Mouse (Mus musculus): ENCODE measurements at regions not wholly inside any gene's neighbourhood (a gene's known extent, or its start where the extent isn't known, plus 50 kb on each side); places are given as distances from the start of the nearest gene placed in this dataset.

DNA sequence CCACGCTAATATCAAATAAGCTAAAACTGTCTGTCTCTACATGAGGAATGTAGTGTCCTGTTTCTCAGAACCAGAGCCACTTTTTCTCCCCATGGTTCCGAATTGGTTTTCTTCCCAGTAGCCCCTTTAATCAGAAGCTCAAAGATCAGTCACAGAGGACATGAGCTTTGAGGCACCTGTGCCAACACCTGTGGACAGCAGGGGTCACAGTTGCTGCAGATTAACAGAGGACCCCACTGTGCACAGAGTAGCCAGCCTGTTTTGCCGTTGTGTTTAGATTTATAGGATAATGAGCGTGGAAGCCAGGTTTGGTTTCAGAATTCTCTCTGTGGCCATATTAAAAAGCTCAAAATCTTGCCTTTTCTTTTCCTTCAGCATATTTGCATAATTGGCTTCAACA, 380.2 kb downstream of the Ipmk start:
- H3K36me3 ChIP-seq (ENCODE audit: control insufficient read depth, insufficient read depth, low read length): no peaks in the 10 kb centered on the region
- DNase-seq (peak; percentile 18), ATAC-seq (ENCODE audit: low FRiP score, low TSS enrichment) (no peak)
- no peak overlapping the region for H3K9ac ChIP-seq (replicated peaks; ENCODE audit: low read length)
- H3K27ac ChIP-seq (replicated peaks; ENCODE audit: low read depth, low read length): no peak overlapping the region
- no peaks in the 10 kb centered on the region for H3K9me3 ChIP-seq (ENCODE audit: control insufficient read depth, low read length)
- H3K4me1 ChIP-seq (ENCODE audit: control insufficient read depth, insufficient read depth, low read length): 0 out of 2 replicates have a peak, but pooled peaks cover 3% of the 10 kb centered on the region
- 52% methylated on average over 4 of the region's 4 CpGs for WGBS
- H3K4me2 ChIP-seq (ENCODE audit: low read length): no peak overlapping the region
- no peaks in the 10 kb centered on the region for H3K27me3 ChIP-seq (ENCODE audit: control insufficient read depth, insufficient read depth, low read length)
- H3K4me3 ChIP-seq (replicated peaks; ENCODE audit: low read depth, low read length): no peak overlapping the region

- Histone ChIP-seq H3K27me3 (ENCODE audit: control insufficient read depth, insufficient read depth, low read length) (no peaks in the 10 kb centered on the region), H3K27ac (replicated peaks; ENCODE audit: low read depth, low read length) (no peak overlapping the region), H3K36me3 (ENCODE audit: control insufficient read depth, insufficient read depth, low read length) (no peaks in the 10 kb centered on the region), H3K9ac (replicated peaks; ENCODE audit: low read length) (no peak overlapping the region), H3K9me3 (ENCODE audit: control insufficient read depth, low read length) (no peaks in the 10 kb centered on the region), H3K4me3 (replicated peaks; ENCODE audit: low read depth, low read length) (no peak overlapping the region), H3K4me1 (ENCODE audit: control insufficient read depth, insufficient read depth, low read length) (no peaks in the 10 kb centered on the region), H3K4me2 (ENCODE audit: low read length) (no peak overlapping the region)
- DNase-seq (no peak), ATAC-seq (ENCODE audit: low FRiP score, low TSS enrichment) (no peak)
- WGBS: 89% methylated on average over 3 of the region's 3 CpGs
These were observed 386.3 kb downstream of the Ipmk start for GRCm38 (mm10) chr10:71733821-71734220.

GRCm38 (mm10) chr10:71734481-71734880, 386.9 kb downstream of the Ipmk start:
- Histone ChIP-seq H3K27me3 (ENCODE audit: control insufficient read depth, insufficient read depth, low read length) (no peaks in the 10 kb centered on the region), H3K4me1 (ENCODE audit: control insufficient read depth, insufficient read depth, low read length) (no peaks in the 10 kb centered on the region), H3K27ac (replicated peaks; ENCODE audit: low read depth, low read length) (no peak overlapping the region), H3K9ac (replicated peaks; ENCODE audit: low read length) (no peak overlapping the region), H3K4me3 (replicated peaks; ENCODE audit: low read depth, low read length) (no peak overlapping the region), H3K4me2 (ENCODE audit: low read length) (no peak overlapping the region), H3K36me3 (ENCODE audit: control insufficient read depth, insufficient read depth, low read length) (no peaks in the 10 kb centered on the region), H3K9me3 (ENCODE audit: control insufficient read depth, low read length) (no peaks in the 10 kb centered on the region)
- ATAC-seq (ENCODE audit: low FRiP score, low TSS enrichment) (no peak), DNase-seq (no peak)
- WGBS: 84% methylated on average over 2 of the region's 2 CpGs

- Histone ChIP-seq H3K4me2 (ENCODE audit: low read length) (no peak overlapping the region), H3K9ac (replicated peaks; ENCODE audit: low read length) (no peak overlapping the region), H3K36me3 (ENCODE audit: control insufficient read depth, insufficient read depth, low read length) (no peaks in the 10 kb centered on the region), H3K4me1 (ENCODE audit: control insufficient read depth, insufficient read depth, low read length) (no peaks in the 10 kb centered on the region), H3K27me3 (ENCODE audit: control insufficient read depth, insufficient read depth, low read length) (no peaks in the 10 kb centered on the region), H3K4me3 (replicated peaks; ENCODE audit: low read depth, low read length) (no peak overlapping the region), H3K9me3 (ENCODE audit: control insufficient read depth, low read length) (no peaks in the 10 kb centered on the region), H3K27ac (replicated peaks; ENCODE audit: low read depth, low read length) (no peak overlapping the region)
- 13% methylated on average over 4 of the region's 4 CpGs for WGBS
- DNase-seq: no peak
- ATAC-seq (ENCODE audit: low FRiP score, low TSS enrichment): no peak
These were observed 390.7 kb downstream of the Ipmk start for GRCm38 (mm10) chr10:71738280-71738679.

DNA sequence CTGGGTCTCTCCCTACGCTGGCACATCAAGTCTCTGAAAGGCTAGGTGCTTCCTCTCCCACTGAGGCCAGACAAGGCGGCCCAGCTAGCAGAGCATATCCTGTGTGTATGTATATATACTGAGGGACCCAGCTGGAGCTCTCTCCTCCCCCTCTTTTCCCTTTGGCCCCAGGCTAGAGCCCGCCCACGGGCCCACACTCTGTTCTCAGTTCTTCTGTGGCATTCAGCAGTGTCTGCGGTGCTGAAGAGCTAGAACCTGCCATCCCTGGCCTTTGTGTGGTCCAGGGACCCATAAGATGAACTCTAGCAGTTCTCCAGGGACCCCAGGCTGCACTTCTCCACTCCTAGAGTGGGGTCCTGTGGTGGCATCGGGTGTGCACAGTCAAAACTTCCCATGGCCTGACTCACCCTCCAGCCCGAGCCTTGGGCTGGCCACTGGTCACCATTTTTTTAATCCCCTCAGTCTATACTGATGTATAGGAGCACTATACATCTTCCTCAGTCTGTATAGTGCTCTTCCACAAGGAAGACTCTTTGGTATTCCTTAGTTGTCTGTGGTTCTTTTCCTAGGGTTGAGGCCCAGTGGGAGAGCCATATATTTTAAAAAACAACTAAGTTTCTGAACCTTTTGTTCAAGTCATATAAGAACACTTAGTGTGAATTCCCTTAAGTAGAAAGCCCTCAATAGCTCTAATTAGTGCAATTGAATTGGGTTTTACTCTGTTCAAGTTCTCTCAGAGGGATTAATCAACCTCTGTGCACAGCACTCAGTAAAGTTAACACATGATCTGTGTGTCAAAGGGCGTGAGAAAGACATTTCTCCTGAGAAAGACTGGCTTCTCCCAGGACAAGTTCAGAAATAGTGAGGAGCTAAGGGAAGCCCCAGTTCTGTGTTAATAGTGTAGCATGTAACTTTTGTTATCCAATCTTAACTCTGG, 401.3 kb downstream of the Ipmk start:
- Histone ChIP-seq H3K4me2 (ENCODE audit: low read length) (no peak overlapping the region), H3K27ac (replicated peaks; ENCODE audit: low read depth, low read length) (no peak overlapping the region), H3K4me1 (ENCODE audit: control insufficient read depth, insufficient read depth, low read length) (no peaks in the 10 kb centered on the region), H3K9ac (replicated peaks; ENCODE audit: low read length) (no peak overlapping the region), H3K4me3 (replicated peaks; ENCODE audit: low read depth, low read length) (no peak overlapping the region), H3K9me3 (ENCODE audit: control insufficient read depth, low read length) (no peaks in the 10 kb centered on the region), H3K27me3 (ENCODE audit: control insufficient read depth, insufficient read depth, low read length) (no peaks in the 10 kb centered on the region), H3K36me3 (ENCODE audit: control insufficient read depth, insufficient read depth, low read length) (no peaks in the 10 kb centered on the region)
- WGBS: 84% methylated on average over 8 of the region's 8 CpGs
- DNase-seq: no peak
- no peak for ATAC-seq (ENCODE audit: low FRiP score, low TSS enrichment)

- H3K36me3 ChIP-seq (ENCODE audit: control insufficient read depth, insufficient read depth, low read length): no peaks in the 10 kb centered on the region
- H3K9ac ChIP-seq (replicated peaks; ENCODE audit: low read length): no peak overlapping the region
- H3K27me3 ChIP-seq (ENCODE audit: control insufficient read depth, insufficient read depth, low read length): no peaks in the 10 kb centered on the region
- no peak overlapping the region for H3K4me3 ChIP-seq (replicated peaks; ENCODE audit: low read depth, low read length)
- 74% methylated on average over 2 of the region's 2 CpGs for WGBS
- no peak overlapping the region for H3K4me2 ChIP-seq (ENCODE audit: low read length)
- no peak overlapping the region for H3K27ac ChIP-seq (replicated peaks; ENCODE audit: low read depth, low read length)
- H3K9me3 ChIP-seq (ENCODE audit: control insufficient read depth, low read length): no peaks in the 10 kb centered on the region
- H3K4me1 ChIP-seq (ENCODE audit: control insufficient read depth, insufficient read depth, low read length): no peaks in the 10 kb centered on the region
- no peak for ATAC-seq (ENCODE audit: low FRiP score, low TSS enrichment)
- no peak for DNase-seq
These were observed 405.7 kb downstream of the Ipmk start for GRCm38 (mm10) chr10:71753255-71753654.

DNA sequence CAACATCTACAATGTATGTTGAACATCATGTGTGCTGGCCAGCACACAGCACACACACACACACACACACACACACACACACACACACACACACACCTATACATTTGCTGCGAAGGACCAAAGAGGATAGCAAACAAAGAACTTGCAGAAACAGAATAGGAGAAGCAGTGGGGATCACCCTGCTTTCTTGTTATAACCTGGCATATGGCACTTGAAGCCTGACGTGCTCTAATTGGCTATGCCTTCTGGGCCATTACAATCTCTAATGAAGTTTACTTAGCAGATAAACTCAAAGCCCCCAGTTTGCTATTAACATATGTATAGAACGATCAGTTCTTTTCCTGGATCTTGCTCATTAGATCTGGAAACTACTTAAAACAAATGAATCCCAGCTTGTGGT, 407.2 kb downstream of the Ipmk start:
- Histone ChIP-seq H3K27me3 (ENCODE audit: control insufficient read depth, insufficient read depth, low read length) (no peaks in the 10 kb centered on the region), H3K36me3 (ENCODE audit: control insufficient read depth, insufficient read depth, low read length) (no peaks in the 10 kb centered on the region), H3K4me2 (ENCODE audit: low read length) (no peak overlapping the region), H3K27ac (replicated peaks; ENCODE audit: low read depth, low read length) (no peak overlapping the region), H3K4me1 (ENCODE audit: control insufficient read depth, insufficient read depth, low read length) (no peaks in the 10 kb centered on the region), H3K4me3 (replicated peaks; ENCODE audit: low read depth, low read length) (no peak overlapping the region), H3K9me3 (ENCODE audit: control insufficient read depth, low read length) (no peaks in the 10 kb centered on the region), H3K9ac (replicated peaks; ENCODE audit: low read length) (no peak overlapping the region)
- DNase-seq: peak; percentile 14
- no peak for ATAC-seq (ENCODE audit: low FRiP score, low TSS enrichment)
- 55% methylated on average over 3 of the region's 3 CpGs for WGBS

- 92% methylated on average over 7 of the region's 7 CpGs for WGBS
- Histone ChIP-seq H3K27ac (replicated peaks; ENCODE audit: low read depth, low read length) (no peak overlapping the region), H3K4me2 (ENCODE audit: low read length) (no peak overlapping the region), H3K9ac (replicated peaks; ENCODE audit: low read length) (no peak overlapping the region), H3K9me3 (ENCODE audit: control insufficient read depth, low read length) (no peaks in the 10 kb centered on the region), H3K27me3 (ENCODE audit: control insufficient read depth, insufficient read depth, low read length) (no peaks in the 10 kb centered on the region), H3K4me1 (ENCODE audit: control insufficient read depth, insufficient read depth, low read length) (no peaks in the 10 kb centered on the region), H3K36me3 (ENCODE audit: control insufficient read depth, insufficient read depth, low read length) (no peaks in the 10 kb centered on the region), H3K4me3 (replicated peaks; ENCODE audit: low read depth, low read length) (no peak overlapping the region)
- ATAC-seq (ENCODE audit: low FRiP score, low TSS enrichment) (no peak), DNase-seq (no peak)
These were observed 431.3 kb downstream of the Ipmk start for GRCm38 (mm10) chr10:71778903-71779302.

DNA sequence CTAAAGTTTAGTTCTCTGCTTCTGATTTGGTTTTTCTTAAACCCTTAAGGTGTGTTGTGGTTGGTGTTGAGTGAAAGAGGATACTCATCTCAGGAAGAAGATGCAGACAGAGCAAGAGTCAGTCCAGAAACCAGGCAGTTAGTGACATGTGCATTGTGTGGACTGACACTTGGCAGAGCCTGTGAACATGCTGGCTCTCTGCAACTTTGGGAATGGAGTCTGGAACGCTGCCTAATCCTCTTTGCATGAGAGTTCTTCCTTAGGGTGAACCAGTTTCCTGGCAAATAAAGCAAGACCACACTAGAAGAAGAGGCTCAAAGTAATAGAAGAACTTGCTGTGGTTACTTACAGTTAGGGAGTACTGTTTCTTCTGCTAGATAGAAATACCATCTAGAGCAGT, 441.7 kb downstream of the Ipmk start:
- no peaks in the 10 kb centered on the region for H3K27me3 ChIP-seq (ENCODE audit: control insufficient read depth, insufficient read depth, low read length)
- peak; percentile 26 for DNase-seq
- no peak overlapping the region for H3K4me2 ChIP-seq (ENCODE audit: low read length)
- no peak overlapping the region for H3K9ac ChIP-seq (replicated peaks; ENCODE audit: low read length)
- H3K9me3 ChIP-seq (ENCODE audit: control insufficient read depth, low read length): no peaks in the 10 kb centered on the region
- no peak overlapping the region for H3K4me3 ChIP-seq (replicated peaks; ENCODE audit: low read depth, low read length)
- no peak for ATAC-seq (ENCODE audit: low FRiP score, low TSS enrichment)
- H3K4me1 ChIP-seq (ENCODE audit: control insufficient read depth, insufficient read depth, low read length): no peaks in the 10 kb centered on the region
- H3K27ac ChIP-seq (replicated peaks; ENCODE audit: low read depth, low read length): no peak overlapping the region
- WGBS: 80% methylated on average over 1 of the region's 1 CpGs
- H3K36me3 ChIP-seq (ENCODE audit: control insufficient read depth, insufficient read depth, low read length): no peaks in the 10 kb centered on the region
